Mouse (Mus musculus) midbrain, embryonic 16.5 days (tissue): ENCODE results near the gene Gm20388. TPM values are rescaled to one million over a fixed set of nuclear protein-coding genes. Genes with fewer than 3 reads are reported as not detected.

Source experiments
- ATAC-seq: fragments of 200-750 bp; cut with Nextera tagmentation; 2 replicates; pipeline ENCODE4 v1.8.0; 2017; ENCODE audit warnings: moderate TSS enrichment
- H3K27ac ChIP-seq: fragments of 300-500 bp; sonication (generic); 2 replicates; pipeline ENCODE4 v1.5.1; 2014; ENCODE audit warnings: mild to moderate bottlenecking, low read length, mixed read lengths
- H3K27me3 ChIP-seq: fragments of 300-500 bp; sonication (generic); 2 replicates; pipeline ENCODE4 v1.6.1; 2014; ENCODE audit warnings: low read depth, low read length, mixed read lengths; ENCODE audit not compliant: control insufficient read depth, insufficient read depth
- H3K36me3 ChIP-seq: fragments of 300-500 bp; sonication (generic); 2 replicates; pipeline ENCODE4 v1.6.1; 2014; ENCODE audit warnings: mild to moderate bottlenecking, low read length, moderate library complexity, mixed read lengths; ENCODE audit not compliant: control insufficient read depth, insufficient read depth
- H3K4me1 ChIP-seq: fragments of 300-500 bp; sonication (generic); 2 replicates; pipeline ENCODE4 v1.6.1; 2014; ENCODE audit warnings: mild to moderate bottlenecking, low read length, mixed read lengths; ENCODE audit not compliant: control insufficient read depth, insufficient read depth
- H3K4me2 ChIP-seq: fragments of 300-500 bp; sonication (generic); 2 replicates; pipeline ENCODE4 v1.6.1; 2014; ENCODE audit warnings: mild to moderate bottlenecking, low read length, mixed read lengths
- H3K4me3 ChIP-seq: fragments of 300-500 bp; sonication (generic); 2 replicates; pipeline ENCODE4 v1.5.1; 2014; ENCODE audit warnings: low read depth, mild to moderate bottlenecking, low read length, moderate library complexity, mixed read lengths
- H3K9ac ChIP-seq: fragments of 300-500 bp; sonication (generic); 2 replicates; pipeline ENCODE4 v1.6.1; 2014; ENCODE audit warnings: low read depth, low read length, mixed read lengths
- H3K9me3 ChIP-seq: fragments of 300-500 bp; sonication (generic); replicated peaks from 2 replicates; pipeline ENCODE4 v1.6.1; 2014; ENCODE audit warnings: mild to moderate bottlenecking, low read length, mixed read lengths; ENCODE audit not compliant: control insufficient read depth, poor library complexity, severe bottlenecking
- WGBS: fragments of 180-500 bp; shearing (Covaris S2); extraction: QIAGEN DNeasy Blood & Tissue Kit; methylation state at CpG from one replicate; pipeline ENCODE4 v1.1.7; 2014; 5-methylcytosine and 5-hydroxymethylcytosine counted together
- polyA plus RNA-seq: library from polyadenylated mRNA; unstranded; fragments of >200 nt; fragmentation: Nextera tagmentation; extraction: Ambion mirVana; gene quantifications from 2 replicates; pipeline ENCODE4 v1.2.1, GENCODE M21; 2015

Gene Gm20388
- polyA plus RNA-seq, 1 experiment from 2014 or later, result 7.5 TPM

GRCm38 (mm10) chr8:120428492-120428891, 517.9 kb downstream of the Gm20388 start:
- Histone ChIP-seq H3K36me3 (no peaks in the 10 kb centered on the region), H3K9me3 (no peaks in the 10 kb centered on the region), H3K9ac (no peak overlapping the region), H3K27ac (no peak overlapping the region), H3K4me2 (no peak overlapping the region), H3K4me3 (no peak overlapping the region), H3K27me3 (no peaks in the 10 kb centered on the region), H3K4me1 (peaks cover 40% of the 10 kb centered on the region)
- no peak for ATAC-seq
- 85% methylated on average over 5 of the region's 5 CpGs for WGBS

DNA sequence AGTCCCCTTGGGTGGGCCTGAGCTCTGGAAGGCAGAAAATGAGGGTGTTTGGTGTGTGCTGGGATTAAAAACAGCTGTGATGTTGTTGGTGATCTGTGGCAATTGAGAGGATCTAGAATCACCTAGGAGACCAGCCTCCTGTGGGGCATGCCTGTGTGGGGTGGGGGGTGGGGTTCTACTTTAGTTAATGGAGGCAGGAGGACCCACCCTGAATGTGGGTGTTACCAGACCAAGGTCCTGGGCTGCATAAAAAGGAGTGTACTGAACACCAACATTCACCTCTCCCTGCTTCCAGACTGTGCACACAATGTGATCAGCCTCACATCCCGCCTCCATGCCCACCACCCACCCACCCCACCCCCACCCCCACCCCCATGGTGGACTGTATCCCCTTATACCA, 518.5 kb downstream of the Gm20388 start:
- 88% methylated on average over 1 of the region's 1 CpGs for WGBS
- Histone ChIP-seq H3K4me3 (no peak overlapping the region), H3K9me3 (no peaks in the 10 kb centered on the region), H3K27ac (no peak overlapping the region), H3K9ac (no peak overlapping the region), H3K4me2 (no peak overlapping the region), H3K36me3 (no peaks in the 10 kb centered on the region), H3K4me1 (peaks cover 34% of the 10 kb centered on the region), H3K27me3 (no peaks in the 10 kb centered on the region)
- no peak for ATAC-seq

DNA sequence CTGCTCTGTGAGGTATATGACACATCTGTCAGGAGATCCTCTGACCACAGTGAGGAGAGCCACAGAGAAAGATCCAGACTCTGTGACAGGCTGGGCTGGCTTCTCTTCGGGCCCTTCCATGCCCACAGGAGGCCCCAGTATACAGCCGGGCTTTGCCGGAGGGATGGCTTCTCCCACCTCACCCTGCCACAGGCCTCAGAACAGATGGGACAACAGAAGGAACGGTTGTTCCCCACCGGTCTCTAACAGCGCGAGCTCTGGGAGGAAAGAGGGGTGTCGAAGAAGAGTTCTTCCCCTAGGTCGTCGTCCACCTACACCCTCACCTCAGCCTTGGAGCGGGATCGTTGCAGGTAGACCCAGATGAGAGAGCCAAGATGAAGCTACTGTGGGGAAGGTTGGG, 520.4 kb downstream of the Gm20388 start:
- H3K36me3 ChIP-seq, result no peaks in the 10 kb centered on the region
- ATAC-seq, result no peak
- no peak overlapping the region for H3K4me2 ChIP-seq
- no peaks in the 10 kb centered on the region for H3K27me3 ChIP-seq
- no peak overlapping the region for H3K9ac ChIP-seq
- H3K9me3 ChIP-seq, result no peaks in the 10 kb centered on the region
- no peak overlapping the region for H3K4me3 ChIP-seq
- H3K4me1 ChIP-seq, result peaks cover 15% of the 10 kb centered on the region
- no peak overlapping the region for H3K27ac ChIP-seq
- 74% methylated on average over 12 of the region's 12 CpGs for WGBS

GRCm38 (mm10) chr8:120432438-120432837, 521.8 kb downstream of the Gm20388 start:
- 79% methylated on average over 7 of the region's 7 CpGs for WGBS
- Histone ChIP-seq H3K27ac (no peak overlapping the region), H3K9me3 (no peaks in the 10 kb centered on the region), H3K4me3 (no peak overlapping the region), H3K36me3 (no peaks in the 10 kb centered on the region), H3K4me1 (peaks cover 2% of the 10 kb centered on the region; the same call in 1 of the 2 replicates), H3K4me2 (no peak overlapping the region), H3K9ac (no peak overlapping the region), H3K27me3 (no peaks in the 10 kb centered on the region)
- no peak for ATAC-seq

DNA sequence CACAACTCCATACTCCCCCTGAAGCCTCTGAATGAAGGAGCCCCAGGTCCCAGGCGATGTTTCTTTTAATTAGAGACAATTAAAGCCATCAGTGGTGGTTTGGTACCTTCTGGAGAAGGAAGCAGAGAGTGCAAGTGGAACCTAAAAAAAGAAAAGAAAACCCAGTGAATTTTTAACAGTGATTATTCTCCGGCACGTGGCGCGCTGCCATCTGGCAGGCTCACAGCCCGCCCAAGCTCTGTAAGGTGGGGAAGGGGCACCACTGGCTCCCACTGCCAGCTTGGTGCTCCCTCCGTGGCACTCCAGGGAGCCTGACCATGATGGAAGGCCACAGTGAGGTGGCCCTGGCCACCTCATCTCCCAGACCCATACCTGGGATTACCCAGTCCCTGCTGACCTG, 522.5 kb downstream of the Gm20388 start:
- Histone ChIP-seq H3K4me3 (no peak overlapping the region), H3K9me3 (no peaks in the 10 kb centered on the region), H3K27ac (no peak overlapping the region), H3K4me2 (no peak overlapping the region), H3K9ac (no peak overlapping the region), H3K36me3 (no peaks in the 10 kb centered on the region), H3K4me1 (peaks cover 9% of the 10 kb centered on the region), H3K27me3 (no peaks in the 10 kb centered on the region)
- no peak for ATAC-seq
- 67% methylated on average over 7 of the region's 7 CpGs for WGBS

- Histone ChIP-seq H3K4me1 (peaks cover 13% of the 10 kb centered on the region), H3K9ac (no peak overlapping the region), H3K9me3 (no peaks in the 10 kb centered on the region), H3K27ac (no peak overlapping the region), H3K4me2 (no peak overlapping the region), H3K36me3 (no peaks in the 10 kb centered on the region), H3K4me3 (no peak overlapping the region), H3K27me3 (no peaks in the 10 kb centered on the region)
- ATAC-seq, result no peak
- 92% methylated on average over 1 of the region's 1 CpGs for WGBS
These were observed 523.1 kb downstream of the Gm20388 start for GRCm38 (mm10) chr8:120433734-120434133.

DNA sequence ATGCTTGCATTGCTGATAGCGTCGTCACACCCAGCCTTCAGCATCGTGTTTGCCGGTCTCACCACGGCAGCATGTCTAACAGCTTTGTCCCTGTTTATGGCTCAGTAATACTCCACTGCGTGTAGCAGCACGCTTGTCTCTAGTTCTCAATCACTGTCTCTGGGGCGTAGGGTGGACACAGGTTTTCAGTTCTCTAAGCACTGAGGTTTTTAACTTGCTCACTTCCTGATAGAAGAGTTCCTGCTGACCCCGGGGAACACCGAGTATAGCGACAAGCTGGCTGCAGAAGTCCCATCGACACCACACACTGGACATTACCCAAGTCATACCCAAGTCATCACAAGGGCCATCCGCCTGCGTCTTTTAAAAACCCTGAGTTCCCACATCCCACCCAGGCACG, 525.1 kb downstream of the Gm20388 start:
- Histone ChIP-seq H3K4me1 (peaks cover 32% of the 10 kb centered on the region), H3K4me2 (no peak overlapping the region), H3K36me3 (no peaks in the 10 kb centered on the region), H3K9ac (no peak overlapping the region), H3K9me3 (no peaks in the 10 kb centered on the region), H3K27ac (no peak overlapping the region), H3K27me3 (no peaks in the 10 kb centered on the region), H3K4me3 (no peak overlapping the region)
- WGBS, result 95% methylated on average over 15 of the region's 15 CpGs
- ATAC-seq, result no peak

- ATAC-seq, result no peak
- Histone ChIP-seq H3K9me3 (no peaks in the 10 kb centered on the region), H3K9ac (no peak overlapping the region), H3K36me3 (no peaks in the 10 kb centered on the region), H3K4me3 (no peak overlapping the region), H3K4me2 (no peak overlapping the region), H3K27me3 (no peaks in the 10 kb centered on the region), H3K27ac (no peak overlapping the region), H3K4me1 (peaks cover 40% of the 10 kb centered on the region)
- WGBS, result 52% methylated on average over 5 of the region's 5 CpGs
These were observed 525.9 kb downstream of the Gm20388 start for GRCm38 (mm10) chr8:120436491-120437030.

DNA sequence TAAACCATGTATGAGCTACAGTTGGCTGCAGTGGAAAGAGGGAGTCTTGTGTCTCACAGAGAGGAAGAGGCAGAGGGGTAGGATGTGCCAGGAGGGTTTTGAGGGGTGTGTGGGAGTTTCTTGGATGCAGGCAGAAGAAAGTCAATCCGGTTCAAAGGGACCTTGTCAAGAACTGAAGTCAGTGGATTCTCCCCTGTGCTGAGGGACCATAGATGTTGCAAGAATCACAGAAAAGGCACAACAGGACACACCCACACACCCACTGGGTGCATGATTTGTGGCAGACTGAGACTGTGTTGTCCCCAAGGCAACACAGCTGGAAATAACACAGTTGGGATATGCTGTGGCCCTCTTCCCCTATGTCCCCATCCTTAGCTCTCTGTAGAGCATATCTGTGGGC, 526.6 kb downstream of the Gm20388 start:
- no peak for ATAC-seq
- H3K4me2 ChIP-seq, result no peak overlapping the region
- no peaks in the 10 kb centered on the region for H3K27me3 ChIP-seq
- H3K4me1 ChIP-seq, result peaks cover 42% of the 10 kb centered on the region
- no peaks in the 10 kb centered on the region for H3K9me3 ChIP-seq
- 100% methylated on average over 1 of the region's 1 CpGs for WGBS
- peak overlapping the region; percentile 32 for H3K9ac ChIP-seq
- no peaks in the 10 kb centered on the region for H3K36me3 ChIP-seq
- no peak overlapping the region for H3K4me3 ChIP-seq
- peak overlapping the region; percentile 40 for H3K27ac ChIP-seq
